Mouse (Mus musculus) limb, embryonic 11.5 days (tissue): ENCODE data around the gene Gm12830. TPM values are rescaled to one million over a fixed set of nuclear protein-coding genes. Genes with fewer than 3 reads are reported as not detected.

Experiments
- ATAC-seq: fragments of 200-750 bp; cut with Nextera tagmentation; 2 replicates; pipeline ENCODE4 v1.8.0; 2017; ENCODE audit warnings: low read depth; ENCODE audit not compliant: insufficient number of reproducible peaks, low FRiP score, low TSS enrichment
- DNase-seq: peaks from one replicate; pipeline ENCODE4 v3.0.0-alpha.2; 2015; ENCODE audit warnings: low spot score
- H3K27ac ChIP-seq: fragments of 300-500 bp; sonication (generic); replicated peaks from 2 replicates; pipeline ENCODE4 v1.5.1; 2014; ENCODE audit warnings: low read depth, mild to moderate bottlenecking, low read length
- H3K27me3 ChIP-seq: fragments of 300-500 bp; sonication (generic); 2 replicates; pipeline ENCODE4 v1.6.1; 2014; ENCODE audit warnings: mild to moderate bottlenecking, low read length, mixed read lengths; ENCODE audit not compliant: control insufficient read depth, insufficient read depth
- H3K36me3 ChIP-seq: fragments of 300-500 bp; sonication (generic); 2 replicates; pipeline ENCODE4 v1.6.1; 2014; ENCODE audit warnings: mild to moderate bottlenecking, low read length, moderate library complexity, mixed read lengths; ENCODE audit not compliant: control insufficient read depth, insufficient read depth
- H3K4me1 ChIP-seq: fragments of 300-500 bp; sonication (generic); 2 replicates; pipeline ENCODE4 v1.6.1; 2014; ENCODE audit warnings: low read length, mixed read lengths; ENCODE audit not compliant: control insufficient read depth, insufficient read depth
- H3K4me2 ChIP-seq: fragments of 300-500 bp; sonication (generic); 2 replicates; pipeline ENCODE4 v1.6.1; 2014; ENCODE audit warnings: low read depth, mild to moderate bottlenecking, moderate library complexity; ENCODE audit not compliant: severe bottlenecking
- H3K4me3 ChIP-seq: fragments of 300-500 bp; sonication (generic); 2 replicates; pipeline ENCODE4 v1.5.1; 2014; ENCODE audit warnings: low read depth, low read length
- H3K9ac ChIP-seq: fragments of 300-500 bp; sonication (generic); 2 replicates; pipeline ENCODE4 v1.6.1; 2014; ENCODE audit warnings: mild to moderate bottlenecking, low read length
- H3K9me3 ChIP-seq: fragments of 300-500 bp; sonication (generic); 2 replicates; pipeline ENCODE4 v1.6.1; 2016; ENCODE audit warnings: low read length; ENCODE audit not compliant: control insufficient read depth
- WGBS: fragments of 180-500 bp; shearing (Covaris S2); extraction: QIAGEN DNeasy Blood & Tissue Kit; methylation state at CpG from one replicate; pipeline ENCODE4 v1.1.7; 2014; 5-methylcytosine and 5-hydroxymethylcytosine counted together
- polyA plus RNA-seq: library from polyadenylated mRNA; unstranded; fragments of >200 nt; fragmentation: Nextera tagmentation; extraction: Ambion mirVana; gene quantifications from 2 replicates; pipeline ENCODE4 v1.2.1, GENCODE M21; 2014

Gm12830 gene
- polyA plus RNA-seq, 1 experiment from 2014 or later, result not detected

DNA sequence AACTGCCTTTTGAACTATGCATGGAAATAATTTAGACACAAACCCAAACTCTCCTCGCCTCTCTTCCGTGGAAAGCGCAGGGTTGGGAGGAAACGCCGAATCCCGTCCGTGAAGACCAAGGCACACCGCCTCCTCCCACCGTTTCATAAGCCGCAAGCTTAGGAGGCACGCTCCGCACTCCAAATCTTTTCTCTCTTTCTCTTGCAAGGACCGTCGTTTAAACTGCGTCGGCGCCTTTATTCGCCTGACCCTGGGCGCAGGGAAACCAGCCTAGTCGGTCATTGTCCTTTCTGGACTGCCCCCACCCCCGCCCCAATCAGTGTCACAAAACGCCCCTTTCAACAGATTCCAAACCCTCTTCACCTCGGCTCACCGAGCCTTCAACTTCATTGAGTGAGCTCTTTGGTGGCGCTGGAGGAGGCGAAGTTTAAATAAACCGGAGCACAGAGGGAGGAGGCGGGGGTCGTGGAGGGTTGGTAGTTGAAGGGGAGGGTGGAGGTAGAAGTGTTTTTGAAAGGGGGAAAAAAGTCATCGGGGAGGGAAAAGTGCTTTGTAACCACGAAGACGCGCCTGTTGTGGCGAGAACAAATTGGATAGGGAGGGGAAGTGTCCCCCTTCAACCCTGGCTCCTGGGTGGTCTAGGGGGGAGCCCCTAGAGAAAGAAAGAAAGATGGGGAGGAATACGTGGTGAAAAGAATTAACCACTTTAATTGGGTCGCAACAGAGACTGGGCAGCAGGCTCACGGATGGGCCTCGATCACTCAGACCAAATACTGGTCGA lies 81.3 kb downstream of the Gm12830 start:
- Histone ChIP-seq H3K4me2 (0 out of 2 replicates have a peak overlapping the region, but pooled peaks have one; percentile 13), H3K4me1 (peaks cover 5% of the 10 kb centered on the region; the same call in 1 of the 2 replicates), H3K27ac (no peak overlapping the region), H3K4me3 (no peak overlapping the region), H3K9ac (no peak overlapping the region), H3K27me3 (peaks cover 95% of the 10 kb centered on the region), H3K36me3 (no peaks in the 10 kb centered on the region), H3K9me3 (no peaks in the 10 kb centered on the region)
- under 1% methylated on average over 39 of the region's 39 CpGs for WGBS
- peak; percentile 55 for DNase-seq
- ATAC-seq, result no peak

GRCm38 (mm10) chr4:114903422-114903782 lies 81.9 kb downstream of the Gm12830 start:
- Histone ChIP-seq H3K27me3 (peaks cover 95% of the 10 kb centered on the region), H3K4me1 (peaks cover 8% of the 10 kb centered on the region), H3K4me3 (no peak overlapping the region), H3K36me3 (no peaks in the 10 kb centered on the region), H3K4me2 (no peak overlapping the region), H3K27ac (no peak overlapping the region), H3K9ac (no peak overlapping the region), H3K9me3 (no peaks in the 10 kb centered on the region)
- DNase-seq (peak; percentile 54), ATAC-seq (no peak)
- WGBS, result under 1% methylated on average over 11 of the region's 11 CpGs

DNA sequence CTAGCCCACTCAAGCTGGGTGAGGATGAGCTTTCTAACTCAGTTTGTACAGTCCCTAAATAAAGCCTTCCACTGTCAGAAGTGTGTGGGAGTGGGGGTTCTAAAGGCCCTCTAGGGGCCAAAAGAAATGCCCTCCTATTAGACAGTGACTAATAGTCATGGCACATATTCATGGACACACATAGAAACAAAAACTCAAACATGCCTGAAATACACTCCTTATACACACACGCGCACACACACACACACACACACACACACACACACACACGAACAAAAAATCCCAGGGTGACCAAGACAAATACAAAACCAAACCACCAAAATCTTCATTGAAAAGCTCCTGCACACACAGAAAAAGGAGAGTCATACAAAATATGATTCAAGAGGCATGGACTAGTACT lies 84.0 kb downstream of the Gm12830 start:
- Histone ChIP-seq H3K27ac (no peak overlapping the region), H3K4me2 (no peak overlapping the region), H3K36me3 (no peaks in the 10 kb centered on the region), H3K9me3 (no peaks in the 10 kb centered on the region), H3K9ac (no peak overlapping the region), H3K4me1 (peaks cover 13% of the 10 kb centered on the region), H3K27me3 (peaks cover 95% of the 10 kb centered on the region), H3K4me3 (no peak overlapping the region)
- no peak for ATAC-seq
- WGBS, result 43% methylated on average over 3 of the region's 3 CpGs
- DNase-seq, result no peak

Other genes with a start within 250 kb of the Gm12830 start
- 0.20 and 0.67 TPM in 2 replicates for gene Foxd2, start 87.2 kb downstream of the Gm12830 start, polyA plus RNA-seq
- gene Foxe3, start 104.3 kb downstream of the Gm12830 start, polyA plus RNA-seq, result not detected in 2 replicates
- 83.6 and 87.4 TPM in 2 replicates for gene Cmpk1, start 165.5 kb downstream of the Gm12830 start, polyA plus RNA-seq
- 20.1 and 23.0 TPM in 2 replicates for gene Stil, start 178.4 kb downstream of the Gm12830 start, polyA plus RNA-seq
- gene Tal1, start 234.7 kb downstream of the Gm12830 start, polyA plus RNA-seq, result 2.7 and 3.4 TPM in 2 replicates